Mouse (Mus musculus) megakaryocyte, adult 5-6 weeks (primary cell): ENCODE results near the gene Inpp5b. TPM values are rescaled to one million over a fixed set of nuclear protein-coding genes. Genes with fewer than 3 reads are reported as not detected.
"Not testable (repeated sequence)": the region's sequence is repeated elsewhere in the genome, so short reads cannot be mapped to it uniquely, and the experiment has no call there.

ENCODE experiments used
- ATAC-seq: 2 replicates; pipeline ENCODE4 v1.8.0; 2016; ENCODE audit warnings: mild to moderate bottlenecking, inconsistent platforms; ENCODE audit not compliant: poor library complexity, severe bottlenecking
- total RNA-seq, 2 experiments: library from RNA; stranded (forward) in 1 of 2; stranded (reverse) in 1 of 2; fragments of 153-499, 151-499 nt in 1 of 2; fragments of 221-1000, 200-1000 nt in 1 of 2; gene quantifications; 2 replicates each; pipeline versions ENCODE4 v1.2.3 to v1.2.4; 2015 to 2017

Inpp5b gene
- 32.6 and 45.0 TPM in 2 replicates for total RNA-seq (2015)
- 40.7 and 48.4 TPM in 2 replicates for total RNA-seq (2017)

DNA sequence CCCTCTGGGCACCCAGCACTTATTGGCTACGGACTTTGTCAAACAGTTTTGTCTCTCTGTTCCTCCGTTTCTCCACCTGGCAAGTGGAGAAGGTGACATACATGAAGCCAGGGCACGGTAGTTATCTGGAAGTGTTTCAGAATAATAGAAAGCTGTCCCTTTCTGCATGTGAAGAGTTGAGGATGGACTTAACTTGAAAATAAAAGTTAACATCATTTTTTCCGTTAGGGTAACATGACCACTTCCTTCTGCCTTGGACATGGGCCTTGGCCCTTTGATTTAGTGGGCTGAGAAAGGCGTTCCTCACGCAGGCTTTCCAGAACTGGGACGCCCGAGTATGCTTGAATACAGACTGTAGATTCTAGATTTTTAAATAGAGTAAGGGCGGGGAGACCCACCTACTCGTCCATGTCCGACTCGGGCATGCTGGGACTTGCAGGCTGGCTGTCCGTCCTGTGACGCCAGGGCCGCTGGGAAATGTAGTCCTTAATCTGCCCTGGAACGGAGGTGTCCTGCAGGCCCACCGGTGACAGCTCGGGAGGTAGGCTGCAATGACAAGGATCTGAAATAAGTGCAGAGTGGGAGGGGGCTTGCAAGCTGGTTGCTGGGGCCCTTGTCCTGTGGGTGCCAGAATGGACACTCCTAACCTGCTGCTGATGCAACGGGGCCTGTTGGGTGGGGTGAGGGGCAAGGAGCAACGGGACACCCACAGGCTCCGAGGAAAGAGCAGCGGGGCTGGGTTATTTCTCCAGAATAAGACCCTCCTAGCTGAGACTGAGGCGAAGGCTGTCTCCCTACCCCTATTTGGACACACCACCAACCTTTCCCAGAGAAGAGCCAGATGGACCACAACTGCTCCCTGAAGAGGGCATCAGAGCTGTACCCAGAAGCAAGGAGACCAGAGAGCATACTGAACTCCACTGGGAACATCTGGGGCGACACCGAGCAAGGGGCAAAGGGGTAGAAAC is at the start of gene Inpp5b:
Gene Inpp5b, plus strand, starts transcription at position 475 of the 968 bp plus-strand sequence.
- ATAC-seq, result peak; percentile 98

DNA sequence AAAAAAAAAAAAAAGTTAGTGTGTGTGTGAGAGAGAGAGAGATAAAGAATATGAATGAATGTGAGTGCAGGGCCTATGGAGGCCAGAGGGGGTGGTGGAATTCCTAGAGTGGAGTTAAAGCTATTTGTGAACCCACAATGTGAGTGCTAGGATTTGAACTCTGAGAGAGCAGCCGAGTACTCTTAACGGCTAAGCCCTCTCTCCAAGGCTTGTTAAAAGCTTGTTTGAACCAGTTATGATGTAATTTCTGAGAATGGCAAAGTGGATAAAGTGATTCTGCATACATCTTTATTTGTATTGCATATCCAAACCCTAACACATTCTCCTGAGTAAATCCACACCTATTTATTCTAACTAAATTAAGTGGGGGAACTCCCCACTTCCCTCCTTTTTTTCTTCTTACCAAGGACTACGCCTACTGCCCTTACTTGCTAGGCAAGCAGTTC is 49.2 kb upstream of the Inpp5b start:
- ATAC-seq, result no peak

DNA sequence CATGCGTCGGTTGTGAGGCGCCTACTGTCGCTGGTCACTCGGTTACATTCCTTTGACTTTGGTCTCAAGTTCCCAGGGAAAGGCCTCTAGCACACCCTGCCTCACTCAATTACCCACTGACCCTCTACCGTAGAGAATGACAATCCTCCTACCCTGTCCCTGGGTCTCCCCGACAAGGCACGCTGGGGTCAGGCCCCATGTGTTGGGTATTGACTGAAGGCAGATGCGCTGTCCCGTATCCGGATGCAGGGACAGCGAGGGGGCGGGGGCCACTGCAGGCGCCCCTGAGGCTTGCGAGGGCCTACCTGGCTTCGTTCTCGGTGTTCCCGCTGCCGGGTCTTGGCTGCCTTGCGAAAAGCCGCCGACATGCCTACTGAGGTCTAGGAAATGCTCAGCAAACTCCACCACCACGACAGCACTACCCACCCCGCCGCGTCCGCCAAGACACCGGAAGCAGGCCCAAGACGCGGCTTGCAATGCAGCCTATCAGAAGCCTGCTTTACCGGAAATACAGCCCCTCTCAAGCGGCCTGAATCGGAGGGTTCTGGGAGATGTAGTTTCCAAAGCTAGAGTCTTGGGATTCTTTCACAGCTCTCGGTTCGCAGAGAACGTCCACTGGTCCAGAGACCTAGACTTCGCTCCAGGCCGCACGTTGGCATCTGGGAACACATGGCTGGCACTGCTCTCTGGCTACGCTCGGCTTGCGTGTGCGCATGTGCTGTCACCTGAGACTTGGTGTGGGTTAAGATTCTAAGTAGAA is 48.3 kb upstream of the Inpp5b start, which contains the start of gene Utp11:
Gene Utp11, minus strand, starts transcription at position 466 of the 760 bp plus-strand sequence.
- peak; percentile 93 for ATAC-seq

DNA sequence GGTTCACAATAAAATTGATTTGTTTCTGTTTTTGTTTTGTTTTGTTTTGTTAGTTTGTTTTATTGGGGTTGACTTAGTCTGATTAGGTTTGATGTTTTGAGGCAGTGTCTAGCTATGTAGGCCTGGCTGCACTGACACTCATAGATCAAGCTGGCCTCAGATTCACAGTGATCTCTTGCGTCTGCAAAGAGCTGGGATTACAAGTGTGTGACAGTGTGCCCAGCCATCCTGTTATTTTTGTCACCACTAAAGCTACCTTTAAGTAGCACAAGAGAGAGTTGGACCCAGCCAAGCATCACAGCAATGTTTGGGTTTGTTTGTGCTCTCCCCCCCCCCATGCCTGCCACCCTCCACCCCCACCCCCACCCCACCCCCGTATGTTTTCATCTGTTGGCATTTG is 47.1 kb upstream of the Inpp5b start:
- ATAC-seq, result no peak

DNA sequence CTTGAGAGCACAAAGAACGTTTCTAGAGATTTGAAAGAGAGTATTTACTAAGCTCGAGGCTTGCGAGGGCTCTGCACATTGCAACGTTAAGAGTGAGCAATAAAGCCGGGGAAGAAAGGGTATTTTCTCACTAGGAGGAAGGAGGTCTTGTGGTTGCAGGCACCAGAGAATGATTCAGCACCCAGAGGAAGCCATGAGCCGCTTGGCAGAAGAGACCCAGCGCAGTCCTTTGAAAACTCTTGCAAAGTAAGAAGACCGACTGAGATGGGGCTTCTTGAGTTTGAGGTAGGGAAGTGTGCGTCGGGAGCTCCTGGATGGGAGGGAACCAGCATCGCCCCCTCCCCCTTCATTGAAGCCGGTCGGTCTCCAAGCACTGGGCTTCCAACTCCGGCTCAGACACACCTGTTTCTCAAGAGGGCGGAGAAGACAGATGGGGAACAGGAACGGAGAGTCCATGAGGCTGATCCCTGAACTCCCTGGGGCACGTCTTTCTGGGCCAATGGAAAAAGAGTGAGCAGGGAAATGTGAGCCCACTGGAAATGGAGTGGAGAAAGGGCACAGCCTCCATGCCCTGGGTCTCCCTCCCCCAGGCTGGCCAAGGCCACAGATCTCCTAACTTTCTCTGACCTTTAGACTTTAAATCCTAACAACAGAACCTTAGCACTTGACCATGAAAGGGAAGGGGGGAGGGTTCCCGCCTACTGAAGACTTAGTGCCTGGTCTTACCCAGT is 45.7 kb upstream of the Inpp5b start:
- peak; percentile 49 for ATAC-seq

DNA sequence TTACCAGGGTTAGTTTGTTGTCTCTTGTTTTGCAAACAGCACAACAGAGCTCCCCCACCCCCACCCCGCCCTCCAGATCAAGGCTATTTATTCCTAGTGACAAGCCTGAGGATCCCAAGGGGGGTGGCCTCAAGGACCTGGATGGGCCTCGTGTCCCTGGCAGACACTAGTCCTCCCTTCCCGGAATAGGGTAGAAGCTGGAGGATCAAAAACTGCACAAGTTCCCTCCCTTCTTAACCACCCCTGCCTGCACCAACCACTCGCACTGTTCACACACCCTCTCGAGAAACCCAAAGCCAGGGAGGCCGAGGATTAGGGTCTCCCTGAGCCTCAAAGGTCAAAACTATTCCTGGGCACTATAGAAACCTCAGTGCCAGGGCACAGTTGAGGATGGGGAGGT is 41.9 kb upstream of the Inpp5b start:
- no peak for ATAC-seq

DNA sequence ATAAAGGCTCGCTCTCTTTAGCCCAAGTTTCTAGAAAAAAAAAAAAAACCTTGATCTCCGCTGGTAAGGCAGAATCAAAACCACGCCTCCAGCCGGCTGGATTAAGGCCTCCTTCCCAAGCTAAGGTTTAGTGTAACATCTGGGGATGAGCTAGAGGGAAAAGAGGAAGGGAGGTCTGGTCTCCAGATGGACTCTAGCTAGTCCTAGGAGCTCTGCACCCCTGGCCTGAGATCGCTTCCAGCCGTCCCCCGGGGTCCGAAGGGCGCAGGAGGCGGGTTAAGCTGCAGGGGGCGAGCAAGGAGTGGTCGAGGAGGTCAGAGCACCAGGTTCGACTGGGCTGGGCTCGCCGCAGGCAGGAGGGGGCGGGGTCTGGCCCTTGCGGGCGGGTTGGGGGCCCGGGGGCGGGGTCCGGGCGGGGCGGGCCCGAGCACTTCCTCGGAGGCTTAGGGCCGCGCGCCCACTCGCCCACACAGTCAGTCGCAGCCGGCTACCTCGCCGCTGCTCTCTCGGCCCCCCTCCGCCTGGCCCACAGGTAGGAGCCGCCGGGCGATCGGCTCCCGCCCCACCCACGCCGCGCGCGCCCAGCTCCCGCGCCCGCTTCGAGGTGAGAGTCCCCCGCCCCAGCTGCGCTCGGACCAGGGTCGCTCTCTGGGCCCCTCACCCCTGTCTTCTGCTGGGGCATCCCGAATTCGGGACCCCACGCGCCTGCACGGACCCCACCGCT is 41.2 kb upstream of the Inpp5b start, which contains the start of gene Fhl3:
Gene Fhl3, plus strand, starts transcription at position 454 of the 724 bp plus-strand sequence.
- ATAC-seq, result peak; percentile 39

DNA sequence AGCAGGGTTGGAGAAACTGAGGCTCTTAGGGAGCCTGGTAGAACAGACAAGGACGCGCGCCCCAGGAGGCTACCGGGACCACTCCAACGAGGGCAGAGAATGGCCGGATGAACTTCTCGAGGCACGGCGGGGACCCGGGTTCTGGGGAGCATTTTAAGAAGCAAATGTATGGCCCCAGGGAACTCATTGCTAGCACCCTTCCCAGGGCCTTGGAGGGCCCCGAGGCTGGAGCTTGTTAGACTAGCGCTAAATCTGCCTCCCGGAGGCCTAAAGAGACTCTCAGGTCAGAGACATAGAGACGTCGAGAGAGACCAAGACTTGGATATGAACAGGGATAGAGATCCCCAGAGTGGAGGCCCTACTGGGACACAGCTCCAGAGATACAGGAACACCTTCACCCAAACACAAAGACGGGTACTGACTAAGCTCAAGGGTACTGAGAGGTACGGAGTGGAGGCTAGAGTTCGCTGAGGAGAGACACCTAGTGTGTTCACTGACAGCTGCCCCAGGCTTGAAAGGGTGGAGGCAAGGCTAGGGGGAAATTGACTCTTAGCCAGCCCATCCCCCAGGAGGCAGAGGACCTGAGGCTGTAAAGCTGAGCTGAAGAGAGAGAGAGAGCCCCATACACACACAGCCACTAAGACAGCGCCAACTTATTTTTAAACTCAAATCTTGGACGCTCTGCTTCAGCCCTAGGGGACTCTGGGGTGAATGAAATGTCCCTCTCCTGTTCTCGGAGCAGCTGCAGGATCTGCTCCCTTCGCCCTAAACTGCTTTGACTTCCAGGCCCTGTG is 40.4 kb upstream of the Inpp5b start:
- ATAC-seq, result peak; percentile 36

DNA sequence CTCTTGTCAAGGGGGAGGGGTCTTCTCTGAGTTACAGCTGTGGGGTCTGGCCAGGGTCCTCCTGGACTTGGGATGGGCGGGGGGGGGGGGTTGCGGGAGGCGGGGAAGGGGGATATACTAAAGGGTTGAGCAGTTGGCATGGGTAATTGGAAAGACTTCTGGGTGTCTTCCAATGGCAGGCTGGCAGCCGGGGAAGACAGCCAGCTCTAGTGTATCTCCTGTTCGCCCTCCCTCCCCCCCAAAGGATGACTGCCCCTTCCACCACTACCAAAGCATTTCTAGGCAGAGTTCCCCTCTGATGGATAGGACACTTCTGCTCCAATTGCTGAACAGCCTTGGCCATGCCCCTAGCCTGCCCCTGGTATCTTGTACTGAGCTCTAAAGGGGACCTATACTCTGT is 39.7 kb upstream of the Inpp5b start:
- ATAC-seq, result no peak

DNA sequence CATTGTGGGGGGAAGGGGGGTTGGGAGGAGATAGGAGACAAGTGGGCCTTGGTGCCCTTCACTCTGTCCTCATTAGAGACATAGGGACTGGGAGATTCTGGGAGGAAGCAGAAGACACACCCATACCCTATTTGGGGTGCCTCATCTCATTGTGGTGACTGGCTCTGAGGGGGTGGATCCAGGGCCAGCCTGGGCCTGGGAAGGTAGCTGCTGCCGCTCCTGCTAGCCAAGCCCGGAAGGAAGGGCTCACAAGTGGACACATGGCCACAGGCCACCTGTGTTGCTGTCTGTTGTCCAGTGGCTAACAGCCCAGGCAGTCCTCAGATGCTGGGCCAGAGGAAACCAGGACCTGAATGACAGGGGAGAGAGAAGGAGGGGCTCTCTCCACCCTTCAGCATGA is 38.2 kb upstream of the Inpp5b start:
- ATAC-seq, result peak; percentile 17

DNA sequence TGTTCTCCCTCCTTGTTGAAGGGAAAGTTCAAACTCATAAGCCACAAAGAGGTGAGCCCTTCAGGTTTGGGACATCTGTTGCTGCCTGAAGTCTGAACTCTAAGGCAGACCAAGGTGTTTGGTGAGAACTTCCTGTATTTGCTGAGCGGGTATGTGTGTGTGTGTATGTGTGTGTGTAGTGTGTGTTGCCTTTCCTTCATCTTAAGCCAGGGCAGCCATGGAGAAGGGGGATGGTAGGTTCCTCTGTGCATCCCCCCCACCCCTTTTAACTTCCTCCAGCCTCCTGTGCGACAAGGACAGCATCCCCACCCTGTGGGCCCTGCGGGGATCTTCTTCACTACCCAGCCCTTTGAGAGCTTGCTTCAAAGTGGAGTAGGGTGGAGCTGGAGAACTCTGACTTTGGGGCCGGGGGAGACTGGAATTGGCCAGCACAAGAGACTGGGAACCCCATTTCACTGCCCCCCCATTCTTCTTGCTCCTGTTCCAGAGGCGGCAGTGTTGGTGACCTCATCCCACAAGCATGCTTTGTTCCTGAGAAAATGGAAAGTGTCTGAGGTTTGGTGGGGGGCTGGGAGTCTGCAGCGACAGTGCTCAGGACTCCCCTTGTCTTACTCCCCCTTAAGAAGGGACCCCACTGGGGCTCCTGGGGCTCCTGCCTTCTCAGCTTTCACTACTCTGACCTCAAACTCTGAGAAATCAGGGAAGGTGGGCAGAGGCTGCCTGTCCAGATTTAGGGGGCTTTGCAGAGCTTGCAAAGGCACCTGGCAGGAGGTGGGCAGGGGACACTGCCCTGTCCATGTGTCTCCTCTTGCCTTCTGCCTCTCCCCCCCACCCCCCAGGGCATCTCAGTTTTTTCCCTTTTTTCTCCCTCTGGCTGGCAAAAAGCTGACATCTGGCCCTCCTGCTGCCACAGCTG is 37.5 kb upstream of the Inpp5b start:
- ATAC-seq, result peak; percentile 25

DNA sequence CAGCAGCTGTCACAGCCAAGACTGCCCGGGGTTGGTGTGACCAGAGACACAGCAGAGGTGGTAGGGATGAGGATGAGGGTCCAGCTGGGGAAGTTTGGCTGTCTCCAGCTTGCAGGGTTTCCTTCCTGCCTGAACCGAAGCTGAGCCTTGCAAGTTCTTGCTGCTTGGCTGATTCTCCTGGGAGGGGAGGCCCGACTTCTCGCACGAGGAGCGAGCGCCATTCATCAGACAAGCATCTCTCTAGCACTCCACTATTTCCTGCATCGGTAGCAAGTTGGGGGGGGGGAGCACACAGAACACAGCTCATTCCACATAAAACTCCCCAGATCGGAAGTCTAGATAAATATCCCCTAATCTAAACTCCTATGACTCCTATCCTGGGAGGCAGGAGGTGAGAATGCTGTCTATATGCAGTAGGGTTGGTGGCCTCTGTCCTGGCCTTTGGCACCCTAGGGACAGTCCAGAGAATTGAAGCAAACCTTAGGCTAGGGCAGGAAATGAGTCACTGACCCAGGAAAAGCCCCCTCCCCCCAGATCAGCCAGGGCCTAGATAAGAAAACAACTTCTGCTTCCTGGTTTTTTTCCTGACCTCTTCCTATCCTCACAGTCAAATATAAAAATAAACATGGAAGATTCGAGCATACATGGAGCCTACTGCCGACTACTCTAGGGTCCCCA is 36.7 kb upstream of the Inpp5b start:
- ATAC-seq, result no peak

DNA sequence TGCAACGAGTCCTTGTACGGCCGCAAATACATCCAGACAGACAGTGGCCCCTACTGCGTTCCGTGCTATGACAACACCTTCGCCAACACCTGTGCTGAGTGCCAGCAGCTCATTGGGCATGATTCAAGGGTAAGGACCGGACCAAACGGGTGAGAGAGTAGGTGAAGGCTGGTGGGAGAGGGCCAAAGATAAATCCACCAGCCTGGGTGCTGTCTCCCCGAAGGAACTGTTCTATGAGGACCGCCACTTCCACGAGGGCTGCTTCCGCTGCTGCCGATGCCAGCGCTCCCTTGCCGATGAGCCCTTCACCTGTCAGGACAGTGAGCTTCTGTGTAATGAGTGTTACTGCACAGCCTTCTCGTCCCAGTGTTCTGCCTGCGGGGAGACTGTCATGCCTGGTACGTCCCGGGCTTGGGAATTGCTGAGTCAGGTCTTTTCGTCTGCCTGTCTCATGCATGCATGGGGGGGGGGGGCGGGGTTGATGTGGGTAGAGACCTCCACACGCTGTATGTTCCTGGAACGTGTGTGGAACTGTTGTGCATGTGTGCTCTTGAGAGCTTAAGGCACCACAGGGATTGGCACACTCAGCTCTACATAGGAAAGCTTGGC is 35.9 kb upstream of the Inpp5b start:
- ATAC-seq, result no peak

DNA sequence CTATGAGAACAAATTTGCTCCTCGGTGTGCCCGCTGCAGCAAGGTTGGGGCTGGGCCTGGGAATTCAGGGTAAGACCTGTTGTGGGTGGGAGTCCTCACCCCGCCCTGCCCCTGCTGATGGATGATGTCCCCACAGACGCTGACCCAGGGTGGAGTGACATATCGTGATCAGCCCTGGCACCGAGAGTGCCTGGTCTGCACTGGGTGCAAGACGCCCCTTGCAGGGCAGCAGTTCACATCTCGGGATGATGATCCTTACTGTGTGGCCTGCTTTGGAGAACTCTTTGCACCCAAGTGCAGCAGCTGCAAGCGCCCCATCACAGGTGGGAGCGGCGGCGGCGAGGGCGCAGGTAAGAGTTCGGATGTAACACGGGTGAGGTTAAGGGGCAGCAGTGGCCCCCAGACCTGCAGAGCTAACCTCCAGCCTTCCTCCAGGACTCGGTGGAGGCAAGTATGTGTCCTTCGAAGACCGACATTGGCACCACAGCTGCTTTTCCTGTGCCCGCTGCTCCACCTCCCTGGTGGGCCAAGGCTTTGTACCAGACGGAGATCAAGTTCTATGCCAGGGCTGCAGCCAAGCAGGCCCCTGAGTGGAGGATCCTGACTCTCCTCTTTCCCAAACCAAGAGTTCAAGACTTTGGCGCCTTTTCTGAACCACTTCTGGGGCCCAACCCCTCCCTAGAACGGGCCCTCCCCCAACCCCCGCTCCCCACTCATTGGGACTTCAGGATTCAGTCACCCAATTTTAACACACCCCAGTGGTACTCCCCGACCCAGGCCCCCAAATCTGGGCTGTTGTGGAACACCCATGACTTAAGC is 34.1 kb upstream of the Inpp5b start:
- not testable (repeated sequence) for ATAC-seq

DNA sequence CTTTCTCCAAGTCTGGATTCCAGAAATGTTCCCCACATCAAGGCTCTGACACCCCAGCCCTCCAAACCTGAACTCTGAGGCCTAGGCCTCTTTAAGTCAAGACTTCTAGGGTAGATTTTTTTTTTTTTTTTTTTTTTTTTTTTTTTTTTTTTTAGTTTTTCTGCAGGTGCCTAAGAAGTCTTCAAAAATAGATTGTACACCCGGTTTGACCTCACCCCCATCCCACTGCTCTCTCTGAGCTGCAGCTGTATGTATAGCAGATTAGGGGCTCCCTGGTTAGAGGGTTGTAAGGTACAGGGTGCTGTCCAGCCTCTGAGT is 33.5 kb upstream of the Inpp5b start:
- ATAC-seq, result not testable (repeated sequence)
